Mouse (Mus musculus): ENCODE results near the gene Itln1. TPM values are rescaled to one million over a fixed set of nuclear protein-coding genes. Genes with fewer than 3 reads are reported as not detected.

Gene Itln1
- polyA plus RNA-seq, 1 experiment: 2,950 TPM

GRCm38 (mm10) chr1:171470371-171470871 lies 64.7 kb downstream of the Itln1 start:
- WGBS: 13% methylated on average over 7 of the region's 7 CpGs
- H3K27ac ChIP-seq (ENCODE audit: insufficient read depth, low read depth, low read length): no peak overlapping the region
- TF ChIP-seq POLR2A (IDR thresholded peaks at IDR 0.05; ENCODE audit: low read depth, low read length): no peak
- TF ChIP-seq CTCF (IDR thresholded peaks at IDR 0.05; ENCODE audit: extremely low read depth, insufficient read length, insufficient replicate concordance, low read depth, low read length): peak; percentile 74; the same call in 1 of the 2 replicates
- H3K27me3 ChIP-seq (ENCODE audit: control insufficient read depth, insufficient read depth, low read length): no peaks in the 10 kb centered on the region
- no peak overlapping the region for H3K4me3 ChIP-seq (ENCODE audit: low read depth, low read length)
- H3K4me1 ChIP-seq (ENCODE audit: control insufficient read depth, insufficient read depth, insufficient read length, low read length): no peaks in the 10 kb centered on the region
- no peaks in the 10 kb centered on the region for H3K36me3 ChIP-seq (ENCODE audit: control insufficient read depth, insufficient read depth, low read length)

DNA sequence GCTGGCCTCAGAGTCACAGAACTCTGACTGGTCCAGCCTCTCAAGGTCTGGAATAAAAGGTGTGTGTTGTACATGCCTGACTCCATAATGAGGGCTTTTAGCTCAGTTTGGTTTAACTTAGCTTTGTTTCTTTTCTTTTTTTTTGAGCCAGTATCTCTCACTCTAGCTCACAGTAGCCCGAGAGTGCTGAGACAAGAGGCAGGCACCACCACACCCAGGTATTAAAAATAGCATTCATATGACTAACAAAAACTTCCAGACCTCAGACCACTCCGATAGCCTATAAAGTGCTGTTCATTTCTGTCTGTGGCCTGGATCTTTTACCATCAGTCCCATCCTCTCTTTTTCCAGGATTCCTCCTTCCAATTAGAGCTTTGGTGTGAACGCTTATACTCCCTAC lies 65.4 kb downstream of the Itln1 start:
- no peaks in the 10 kb centered on the region for H3K27me3 ChIP-seq (ENCODE audit: control insufficient read depth, insufficient read depth, low read length)
- 62% methylated on average over 3 of the region's 3 CpGs for WGBS
- H3K27ac ChIP-seq (ENCODE audit: insufficient read depth, low read depth, low read length): no peak overlapping the region
- H3K36me3 ChIP-seq (ENCODE audit: control insufficient read depth, insufficient read depth, low read length): no peaks in the 10 kb centered on the region
- TF ChIP-seq CTCF (IDR thresholded peaks at IDR 0.05; ENCODE audit: extremely low read depth, insufficient read length, insufficient replicate concordance, low read depth, low read length): no peak
- TF ChIP-seq POLR2A (IDR thresholded peaks at IDR 0.05; ENCODE audit: low read depth, low read length): no peak
- H3K4me3 ChIP-seq (ENCODE audit: low read depth, low read length): no peak overlapping the region
- H3K4me1 ChIP-seq (ENCODE audit: control insufficient read depth, insufficient read depth, insufficient read length, low read length): no peaks in the 10 kb centered on the region

Other genes starting within 250 kb of the Itln1 start
- 18.3 and 30.2 TPM in 2 replicates for gene Usp21, start 247.3 kb downstream of the Itln1 start, polyA plus RNA-seq (2012; rRNA removed)
- gene Ufc1, start 240.3 kb downstream of the Itln1 start, polyA plus RNA-seq (2012; rRNA removed): 6.3 and 10.8 TPM in 2 replicates
- gene Dedd, start 206.1 kb downstream of the Itln1 start, polyA plus RNA-seq (2012; rRNA removed): 24.5 and 40.7 TPM in 2 replicates
- gene Nit1, start 189.6 kb downstream of the Itln1 start, polyA plus RNA-seq (2012; rRNA removed): 36.8 and 50.7 TPM in 2 replicates
- 5.0 and 7.5 TPM in 2 replicates for gene Pfdn2, start 189.6 kb downstream of the Itln1 start, polyA plus RNA-seq (2012; rRNA removed)
- 0.13 and 0.16 TPM in 2 replicates for gene Klhdc9, start 174.5 kb downstream of the Itln1 start, polyA plus RNA-seq (2012; rRNA removed)
- 0.33 and 1.1 TPM in 2 replicates for gene Nectin4, start 165.2 kb downstream of the Itln1 start, polyA plus RNA-seq (2012; rRNA removed)
- 3.8 and 6.1 TPM in 2 replicates for gene Arhgap30, start 146.3 kb downstream of the Itln1 start, polyA plus RNA-seq (2012; rRNA removed)
- 55.0 and 87.8 TPM in 2 replicates for gene Usf1, start 124.0 kb downstream of the Itln1 start, polyA plus RNA-seq (2012; rRNA removed)
- gene Tstd1, start 116.4 kb downstream of the Itln1 start, polyA plus RNA-seq (2012; rRNA removed): 52.0 and 53.7 TPM in 2 replicates
- 49.7 and 142 TPM in 2 replicates for gene F11r, start 97.8 kb downstream of the Itln1 start, polyA plus RNA-seq (2012; rRNA removed)
- 3.6 and 5.0 TPM in 2 replicates for gene Alyref2, start 31.8 kb downstream of the Itln1 start, polyA plus RNA-seq (2012; rRNA removed)
- gene Cd244a, start 23.9 kb upstream of the Itln1 start, polyA plus RNA-seq (2012; rRNA removed): 1.2 and 2.0 TPM in 2 replicates
- gene Ly9, start 72.1 kb upstream of the Itln1 start, polyA plus RNA-seq (2012; rRNA removed): 0.85 and 1.5 TPM in 2 replicates
- 1.2 and 1.6 TPM in 2 replicates for gene Slamf7, start 117.7 kb upstream of the Itln1 start, polyA plus RNA-seq (2012; rRNA removed)
- 3.9 and 5.6 TPM in 2 replicates for gene Cd48, start 146.7 kb upstream of the Itln1 start, polyA plus RNA-seq (2012; rRNA removed)
- 0.06 and 0.24 TPM in 2 replicates for gene Slamf1, start 231.8 kb upstream of the Itln1 start, polyA plus RNA-seq (2012; rRNA removed)